Mouse (Mus musculus) stomach, embryonic 16.5 days (tissue): Measurements from ENCODE around the gene Nt5c3b. TPM values are rescaled to one million over a fixed set of nuclear protein-coding genes. Genes with fewer than 3 reads are reported as not detected.

Experiments used
- ATAC-seq: fragments of 200-750 bp; cut with Nextera tagmentation; 2 replicates; pipeline ENCODE4 v1.8.0; 2017; ENCODE audit warnings: moderate number of reproducible peaks, moderate TSS enrichment; ENCODE audit not compliant: insufficient read depth, low FRiP score
- H3K27ac ChIP-seq: fragments of 300-500 bp; sonication (generic); 2 replicates; pipeline ENCODE4 v1.5.1; 2014; ENCODE audit warnings: low read length
- H3K27me3 ChIP-seq: fragments of 300-500 bp; sonication (generic); 2 replicates; pipeline ENCODE4 v1.6.1; 2014; ENCODE audit warnings: low read length, control low read depth, mixed read lengths; ENCODE audit not compliant: control insufficient read depth, insufficient read depth
- H3K36me3 ChIP-seq: fragments of 300-500 bp; sonication (generic); 2 replicates; pipeline ENCODE4 v1.6.1; 2014; ENCODE audit warnings: low read length; ENCODE audit not compliant: control insufficient read depth, insufficient read depth
- H3K4me1 ChIP-seq: fragments of 300-500 bp; sonication (generic); 2 replicates; pipeline ENCODE4 v1.6.1; 2014; ENCODE audit warnings: low read length, control low read depth, mixed read lengths; ENCODE audit not compliant: control insufficient read depth, insufficient read depth
- H3K4me2 ChIP-seq: fragments of 300-500 bp; sonication (generic); 2 replicates; pipeline ENCODE4 v1.6.1; 2014; ENCODE audit warnings: low read depth, low read length, mixed read lengths
- H3K4me3 ChIP-seq: fragments of 300-500 bp; sonication (generic); replicated peaks from 2 replicates; pipeline ENCODE4 v1.5.1; 2014; ENCODE audit warnings: mild to moderate bottlenecking, low read length
- H3K9ac ChIP-seq: fragments of 300-500 bp; sonication (generic); 2 replicates; pipeline ENCODE4 v1.6.1; 2014; ENCODE audit warnings: low read length
- H3K9me3 ChIP-seq: fragments of 300-500 bp; sonication (generic); replicated peaks from 2 replicates; pipeline ENCODE4 v1.6.1; 2016; ENCODE audit warnings: low read length, control low read depth; ENCODE audit not compliant: control insufficient read depth
- WGBS: fragments of 180-500 bp; shearing (Covaris S2); extraction: QIAGEN DNeasy Blood & Tissue Kit; methylation state at CpG from one replicate; pipeline ENCODE4 v1.1.7; 2014; 5-methylcytosine and 5-hydroxymethylcytosine counted together
- polyA plus RNA-seq: library from polyadenylated mRNA; unstranded; fragments of >200 nt; fragmentation: Nextera tagmentation; extraction: Ambion mirVana; gene quantifications from 2 replicates; pipeline ENCODE4 v1.2.1, GENCODE M21; 2015

Nt5c3b gene
- polyA plus RNA-seq, 1 experiment from 2014 or later = 99.1 TPM

DNA sequence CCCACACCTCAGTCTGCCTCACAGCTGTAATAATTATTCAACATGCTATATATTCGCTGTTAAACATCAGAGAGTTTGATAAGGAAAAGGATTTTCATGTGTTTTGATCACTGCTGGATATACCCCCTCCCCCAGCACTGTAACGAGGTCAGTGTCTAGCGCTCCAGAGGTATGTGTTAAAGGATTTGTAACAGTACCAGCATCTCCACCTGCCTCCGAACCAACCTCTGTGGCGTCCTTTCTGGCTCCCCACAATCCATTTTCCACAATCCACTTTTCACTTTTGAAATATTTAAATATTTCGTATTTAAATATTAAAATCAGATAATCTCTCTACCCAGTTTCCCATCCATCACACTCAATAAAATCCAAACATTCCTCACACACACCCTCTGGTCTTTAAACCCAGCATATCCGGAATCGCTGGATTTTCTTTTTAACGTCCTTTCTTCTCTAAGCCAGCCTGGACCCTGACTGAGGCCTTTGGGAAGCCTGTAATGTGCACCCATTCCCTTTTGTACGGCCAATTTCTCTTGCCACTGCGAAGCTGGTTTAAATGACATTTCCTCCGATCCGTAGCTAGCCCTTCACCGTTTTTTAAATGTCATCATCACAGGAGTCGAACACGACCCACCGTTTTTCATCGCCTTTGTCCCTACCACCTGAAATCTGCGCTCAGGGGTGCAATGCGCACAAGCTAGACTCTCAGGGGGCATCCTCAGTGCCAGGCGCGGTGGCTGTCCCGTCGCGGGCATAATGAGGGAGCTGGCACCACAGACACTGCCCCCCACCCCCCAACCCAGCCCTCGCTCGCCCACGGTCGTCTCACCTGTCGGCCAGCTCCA, 30.0 kb upstream of the Nt5c3b start:
- Histone ChIP-seq H3K4me2 (peak overlapping the region; percentile 98), H3K27me3 (no peaks in the 10 kb centered on the region), H3K9ac (peak overlapping the region; percentile 94), H3K36me3 (no peaks in the 10 kb centered on the region), H3K4me3 (peak overlapping the region; percentile 99), H3K9me3 (no peaks in the 10 kb centered on the region), H3K4me1 (peaks cover 18% of the 10 kb centered on the region), H3K27ac (no peak overlapping the region)
- 3% methylated on average over 30 of the region's 30 CpGs for WGBS
- ATAC-seq = peak; percentile 30; the same call in 1 of the 2 replicates

GRCm38 (mm10) chr11:100465833-100466232, 24.2 kb upstream of the Nt5c3b start:
- Histone ChIP-seq H3K9ac (no peak overlapping the region), H3K27ac (no peak overlapping the region), H3K27me3 (no peaks in the 10 kb centered on the region), H3K4me1 (peaks cover 12% of the 10 kb centered on the region), H3K4me2 (no peak overlapping the region), H3K9me3 (no peaks in the 10 kb centered on the region), H3K4me3 (no peak overlapping the region), H3K36me3 (no peaks in the 10 kb centered on the region)
- 58% methylated on average over 1 of the region's 1 CpGs for WGBS
- no peak for ATAC-seq

- Histone ChIP-seq H3K36me3 (no peaks in the 10 kb centered on the region), H3K4me3 (no peak overlapping the region), H3K4me2 (no peak overlapping the region), H3K4me1 (peaks cover 7% of the 10 kb centered on the region), H3K9ac (no peak overlapping the region), H3K27me3 (no peaks in the 10 kb centered on the region), H3K9me3 (no peaks in the 10 kb centered on the region), H3K27ac (no peak overlapping the region)
- WGBS = 93% methylated on average over 1 of the region's 1 CpGs
- no peak for ATAC-seq
Observed at GRCm38 (mm10) chr11:100465229-100465792, 23.7 kb upstream of the Nt5c3b start.

DNA sequence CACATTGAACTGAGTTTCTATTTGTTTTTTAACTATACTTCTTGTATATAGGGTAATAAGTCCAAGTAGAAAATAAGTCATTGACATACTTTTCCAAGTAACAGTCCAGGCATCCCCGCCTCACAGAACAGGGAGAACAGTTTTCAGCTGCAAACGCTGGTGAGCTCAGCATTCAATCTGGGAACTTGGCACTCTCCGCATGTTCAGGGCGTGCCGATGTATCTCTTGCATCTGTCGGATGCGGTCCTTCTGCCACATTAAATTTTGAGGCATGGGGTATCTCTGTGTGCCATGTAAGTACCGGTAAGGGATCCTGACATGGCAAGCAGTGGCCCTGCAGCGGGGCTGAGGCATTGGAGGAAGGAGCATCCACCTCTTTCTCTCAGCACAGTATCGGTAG, 21.1 kb upstream of the Nt5c3b start:
- no peak overlapping the region for H3K27ac ChIP-seq
- no peak for ATAC-seq
- H3K36me3 ChIP-seq = no peaks in the 10 kb centered on the region
- H3K4me2 ChIP-seq = no peak overlapping the region
- no peak overlapping the region for H3K9ac ChIP-seq
- no peaks in the 10 kb centered on the region for H3K27me3 ChIP-seq
- H3K9me3 ChIP-seq = no peaks in the 10 kb centered on the region
- WGBS = 92% methylated on average over 10 of the region's 10 CpGs
- no peak overlapping the region for H3K4me3 ChIP-seq
- H3K4me1 ChIP-seq = no peaks in the 10 kb centered on the region

- no peak overlapping the region for H3K27ac ChIP-seq
- no peaks in the 10 kb centered on the region for H3K27me3 ChIP-seq
- no peaks in the 10 kb centered on the region for H3K4me1 ChIP-seq
- H3K36me3 ChIP-seq = peaks cover 5% of the 10 kb centered on the region; the same call in 1 of the 2 replicates
- 76% methylated on average over 5 of the region's 5 CpGs for WGBS
- ATAC-seq = no peak
- no peak overlapping the region for H3K9ac ChIP-seq
- no peak overlapping the region for H3K4me2 ChIP-seq
- H3K4me3 ChIP-seq = no peak overlapping the region
- H3K9me3 ChIP-seq = no peaks in the 10 kb centered on the region
Observed at GRCm38 (mm10) chr11:100457711-100458110, 16.1 kb upstream of the Nt5c3b start.

- Histone ChIP-seq H3K9ac (no peak overlapping the region), H3K27me3 (no peaks in the 10 kb centered on the region), H3K4me3 (no peak overlapping the region), H3K4me2 (no peak overlapping the region), H3K27ac (no peak overlapping the region), H3K9me3 (no peaks in the 10 kb centered on the region), H3K4me1 (no peaks in the 10 kb centered on the region), H3K36me3 (peaks cover 5% of the 10 kb centered on the region; the same call in 1 of the 2 replicates)
- ATAC-seq = no peak
- 71% methylated on average over 4 of the region's 4 CpGs for WGBS
Observed at GRCm38 (mm10) chr11:100457247-100457646, 15.6 kb upstream of the Nt5c3b start.

DNA sequence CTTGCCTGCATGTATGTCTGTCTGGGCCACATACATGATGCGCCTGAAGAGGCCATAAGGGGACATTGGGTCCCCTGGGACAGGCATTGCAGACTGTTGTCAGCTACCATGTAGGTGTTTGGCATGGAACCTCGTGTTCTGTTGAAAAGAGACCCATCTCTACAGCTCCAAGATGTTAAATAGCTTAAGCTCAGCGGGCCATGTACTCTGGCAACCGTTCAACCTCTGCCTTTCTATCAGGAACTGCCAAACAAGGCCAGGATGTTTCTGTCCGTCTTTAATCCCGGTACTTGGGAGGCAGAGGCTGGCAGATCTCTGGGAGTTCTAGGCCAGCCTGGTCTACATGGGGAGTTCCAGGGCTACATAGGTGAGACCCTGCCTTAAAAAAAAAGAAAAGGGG, 1.0 kb upstream of the Nt5c3b start:
- ATAC-seq = no peak
- Histone ChIP-seq H3K27ac (no peak overlapping the region), H3K4me3 (no peak overlapping the region), H3K9ac (no peak overlapping the region), H3K4me1 (peaks cover 8% of the 10 kb centered on the region; the same call in 1 of the 2 replicates), H3K4me2 (no peak overlapping the region), H3K9me3 (no peaks in the 10 kb centered on the region), H3K27me3 (no peaks in the 10 kb centered on the region), H3K36me3 (0 out of 2 replicates have a peak, but pooled peaks cover 3% of the 10 kb centered on the region)
- 82% methylated on average over 6 of the region's 6 CpGs for WGBS

DNA sequence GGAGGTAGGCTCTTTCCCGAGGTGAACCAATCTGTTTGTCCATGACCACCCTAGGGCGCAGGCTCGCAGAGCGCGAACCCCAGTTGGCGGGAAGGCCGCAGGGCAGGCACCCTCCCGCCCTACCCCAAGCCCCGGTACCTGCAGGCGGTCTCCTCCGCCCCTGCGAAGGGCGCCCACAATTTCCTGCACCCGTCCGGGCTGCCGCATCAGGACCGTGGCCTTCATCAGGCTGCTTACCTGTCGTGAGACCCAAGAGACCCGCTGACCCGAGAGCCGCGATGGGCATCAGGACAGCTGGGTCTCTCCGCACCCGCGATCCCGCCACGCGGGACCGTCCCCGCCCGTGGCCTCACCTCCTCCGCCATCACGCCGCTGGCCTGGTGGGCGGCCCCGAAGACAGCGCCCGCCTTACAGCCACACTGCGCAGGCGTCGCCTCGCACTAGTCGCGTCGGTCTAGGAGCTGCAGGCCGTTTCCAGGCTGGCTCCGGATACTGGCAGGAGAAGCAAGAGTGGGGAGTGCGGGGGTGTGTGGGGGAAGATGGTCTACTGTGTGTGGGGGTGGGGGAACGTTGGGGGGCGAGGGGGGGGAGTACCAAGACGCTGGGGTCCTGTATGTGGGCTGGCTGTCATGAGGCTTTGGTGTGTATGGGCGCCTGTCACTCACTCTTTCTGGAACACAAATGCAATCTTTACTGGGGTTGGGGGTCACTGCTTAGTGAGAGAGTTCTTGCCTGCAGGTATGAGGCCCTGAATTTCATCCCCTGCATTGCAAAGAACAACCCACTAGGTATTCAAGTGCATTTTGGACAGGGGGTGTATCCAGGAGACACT, 701 bp downstream of the Nt5c3b start:
- peak; percentile 96 for ATAC-seq
- H3K4me1 ChIP-seq = peaks cover 8% of the 10 kb centered on the region; the same call in 1 of the 2 replicates
- H3K4me3 ChIP-seq = peak overlapping the region; percentile 69
- H3K27ac ChIP-seq = peak overlapping the region; percentile 50; the same call in 1 of the 2 replicates
- H3K36me3 ChIP-seq = peaks cover 14% of the 10 kb centered on the region; the same call in 1 of the 2 replicates
- H3K9ac ChIP-seq = peak overlapping the region; percentile 91
- peak overlapping the region; percentile 71 for H3K4me2 ChIP-seq
- H3K27me3 ChIP-seq = no peaks in the 10 kb centered on the region
- 1% methylated on average over 52 of the region's 52 CpGs for WGBS
- H3K9me3 ChIP-seq = no peaks in the 10 kb centered on the region
